Mouse (Mus musculus) heart, postnatal 0 days (tissue): ENCODE measurements around the gene Mrps34.

Experiments
- CTCF ChIP-seq: IDR thresholded peaks from 2 replicates; pipeline ENCODE4 v1.5.1; 2016; ENCODE audit warnings: antibody characterized with exemption, control low read depth, low read depth
- EP300 ChIP-seq: IDR thresholded peaks from 2 replicates; pipeline ENCODE4 v1.6.1; 2016; ENCODE audit warnings: antibody characterized with exemption, low read depth

DNA sequence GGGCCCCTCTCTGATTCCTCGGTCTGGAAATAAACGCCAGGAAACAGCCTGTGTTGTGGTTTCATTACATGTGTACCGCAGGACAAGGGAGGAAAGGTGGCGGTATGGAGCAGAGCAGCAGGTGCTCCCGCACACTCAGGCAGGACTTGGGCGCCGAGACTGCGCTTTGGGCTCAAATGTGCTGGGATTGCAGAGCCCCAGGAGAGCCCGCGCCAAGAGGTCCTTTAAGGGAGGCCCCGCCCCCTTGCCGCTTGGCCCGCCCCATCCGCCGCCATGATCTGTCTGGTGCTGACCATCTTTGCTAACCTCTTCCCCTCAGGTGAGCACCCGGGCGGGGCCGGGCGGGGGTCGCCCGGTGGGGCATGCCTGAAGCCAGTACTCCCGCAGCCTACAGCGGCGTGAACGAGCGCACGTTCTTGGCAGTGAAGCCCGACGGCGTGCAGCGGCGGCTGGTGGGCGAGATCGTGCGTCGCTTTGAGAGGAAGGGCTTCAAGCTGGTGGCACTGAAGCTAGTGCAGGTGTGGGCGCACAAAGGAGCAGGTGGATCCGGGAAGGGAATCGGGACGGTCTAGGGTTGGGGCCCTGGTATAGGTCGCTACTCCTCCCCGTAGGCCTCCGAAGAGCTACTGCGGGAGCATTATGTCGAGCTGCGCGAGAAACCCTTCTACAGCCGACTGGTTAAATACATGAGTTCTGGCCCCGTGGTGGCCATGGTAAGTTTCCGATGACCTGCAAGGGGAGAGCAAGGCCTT, 1.5 kb downstream of the Mrps34 start, which contains the start of gene Nme3:
- TF ChIP-seq CTCF: no peak
- no peak for TF ChIP-seq EP300
